In genomic region chr3:63963421-63964099, GRCm38 (mm10) we compare ENCODE assay signal across 7 mouse cellular contexts. TPM values are rescaled to one million over a fixed set of nuclear protein-coding genes. Genes with fewer than 3 reads are reported as not detected.
DNase-seq lines count a peak whose midpoint lies in the region; ATAC-seq and TF ChIP-seq lines count a peak whose summit lies in the region.

No protein-coding gene starts in this region.

- peak overlapping the region; percentile 63 for H3K9ac ChIP-seq in limb, embryonic 11.5 days (ENCODE audit: low read length)
- H3K9ac ChIP-seq in midbrain, embryonic 15.5 days = peak overlapping the region; percentile 79

- H3K4me3 ChIP-seq in limb, embryonic 11.5 days (ENCODE audit: low read depth, low read length) = peak overlapping the region; percentile 72
- peak overlapping the region; percentile 84 for H3K4me3 ChIP-seq in midbrain, embryonic 15.5 days

- no peaks in the 10 kb centered on the region for H3K27me3 ChIP-seq in limb, embryonic 11.5 days (ENCODE audit: control insufficient read depth, insufficient read depth, low read length)
- peaks cover 4% of the 10 kb centered on the region; the same call in 1 of the 2 replicates for H3K27me3 ChIP-seq in midbrain, embryonic 15.5 days (replicated peaks)

- H3K4me2 ChIP-seq in limb, embryonic 11.5 days (ENCODE audit: low read depth, severe bottlenecking) = peak overlapping the region; percentile 61
- peak overlapping the region; percentile 68 for H3K4me2 ChIP-seq in midbrain, embryonic 15.5 days

- TF ChIP-seq CTCF in brain, embryonic 14.5 days (IDR thresholded peaks at IDR 0.05; ENCODE audit: borderline replicate concordance, extremely low read depth, insufficient read depth, insufficient read length) = no peak

- TF ChIP-seq POLR2A in brain, embryonic 14.5 days (IDR thresholded peaks at IDR 0.05; ENCODE audit: borderline replicate concordance, extremely low read depth, insufficient read depth, insufficient read length, poor library complexity, severe bottlenecking) = no peak

- peak; percentile 7 for DNase-seq in spleen, adult 12 weeks (ENCODE audit: low spot score)
- no peak for DNase-seq in spleen, postnatal 4 days (ENCODE audit: low spot score in 2 of 2)
- peak; percentile 25 for DNase-seq in brain, embryonic 14.5 days (ENCODE audit: low read depth)
- DNase-seq in heart, postnatal 4 days = peak; percentile 8
- peak; percentile 23 for DNase-seq in limb, embryonic 11.5 days (ENCODE audit: low spot score)
- DNase-seq in layer of hippocampus, adult 9-10 months (ENCODE audit: low spot score) = no peak

- H3K9me3 ChIP-seq in limb, embryonic 11.5 days (ENCODE audit: control insufficient read depth, low read length) = no peaks in the 10 kb centered on the region
- H3K9me3 ChIP-seq in midbrain, embryonic 15.5 days = no peaks in the 10 kb centered on the region

- no peaks in the 10 kb centered on the region for H3K36me3 ChIP-seq in limb, embryonic 11.5 days (ENCODE audit: control insufficient read depth, insufficient read depth, low read length)
- no peaks in the 10 kb centered on the region for H3K36me3 ChIP-seq in midbrain, embryonic 15.5 days (replicated peaks)

- no peak for ATAC-seq in limb, embryonic 11.5 days (ENCODE audit: insufficient number of reproducible peaks, low FRiP score, low TSS enrichment, low read depth)
- no peak for ATAC-seq in midbrain, embryonic 15.5 days (replicated peaks)

- 9% methylated on average over 25 of the region's 25 CpGs for WGBS in limb, embryonic 11.5 days
- WGBS in midbrain, embryonic 15.5 days = 8% methylated on average over 25 of the region's 25 CpGs

- H3K4me1 ChIP-seq in limb, embryonic 11.5 days (ENCODE audit: control insufficient read depth, insufficient read depth, low read length) = no peaks in the 10 kb centered on the region
- peaks cover 33% of the 10 kb centered on the region for H3K4me1 ChIP-seq in midbrain, embryonic 15.5 days

- H3K27ac ChIP-seq in limb, embryonic 11.5 days (replicated peaks; ENCODE audit: low read depth, low read length) = no peak overlapping the region
- peak overlapping the region; percentile 86 for H3K27ac ChIP-seq in midbrain, embryonic 15.5 days

RNA-seq across cellular contexts. Expression of gene Slc33a1, which starts 1.0 kb away (rescaled TPM):
- polyA plus RNA-seq in brain, embryonic 14.5 days (2012; rRNA removed) = 12.9 and 15.0 TPM in 2 replicates
- total RNA-seq in heart, postnatal 4 days (2021) = 10 to 100 TPM; 10.1 to 11.6 TPM
- 12.1 and 12.3 TPM in 2 replicates for polyA plus RNA-seq in limb, embryonic 11.5 days (2014; fragmentation: Nextera tagmentation; extraction: Ambion mirVana)
- 18.6 and 19.6 TPM in 2 replicates for polyA plus RNA-seq in midbrain, embryonic 15.5 days (2015; fragmentation: Nextera tagmentation; extraction: Ambion mirVana)

RNA-seq across cellular contexts. Expression of gene Gmps, which starts 12.3 kb away (rescaled TPM):
- polyA plus RNA-seq in brain, embryonic 14.5 days (2012; rRNA removed) = 16.5 and 20.5 TPM in 2 replicates
- 10 to 100 TPM; 34.6 to 35.0 TPM for total RNA-seq in heart, postnatal 4 days (2021)
- 76.4 and 79.4 TPM in 2 replicates for polyA plus RNA-seq in limb, embryonic 11.5 days (2014; fragmentation: Nextera tagmentation; extraction: Ambion mirVana)
- polyA plus RNA-seq in midbrain, embryonic 15.5 days (2015; fragmentation: Nextera tagmentation; extraction: Ambion mirVana) = 46.5 and 50.4 TPM in 2 replicates

RNA-seq across cellular contexts. Expression of gene E130311K13Rik, which starts 34.3 kb away (rescaled TPM):
- polyA plus RNA-seq in brain, embryonic 14.5 days (2012; rRNA removed) = 2.4 and 4.0 TPM in 2 replicates
- total RNA-seq in heart, postnatal 4 days (2021) = 1 to 10 TPM; 6.4 to 7.1 TPM
- polyA plus RNA-seq in limb, embryonic 11.5 days (2014; fragmentation: Nextera tagmentation; extraction: Ambion mirVana) = 2.7 and 3.4 TPM in 2 replicates
- 5.7 and 7.8 TPM in 2 replicates for polyA plus RNA-seq in midbrain, embryonic 15.5 days (2015; fragmentation: Nextera tagmentation; extraction: Ambion mirVana)

Comparison
In these comparisons a context has a peak if more than half of its experiments do, and no peak if none do; other contexts are left out.
1. DNase-seq: peak in spleen, adult 12 weeks (single experiment), brain, embryonic 14.5 days (single experiment), heart, postnatal 4 days (single experiment) and limb, embryonic 11.5 days (single experiment); none in spleen, postnatal 4 days (0 of 2) and layer of hippocampus, adult 9-10 months (single experiment).